Mouse (Mus musculus) spleen, adult 2 months (tissue): Measurements from ENCODE around the gene Ptp4a2.

Source experiments
- CTCF ChIP-seq: fragments of 200-500 bp; IDR thresholded peaks from 2 replicates; pipeline ENCODE4 v1.5.1; 2011; ENCODE audit warnings: mild to moderate bottlenecking, inconsistent platforms; ENCODE audit not compliant: insufficient read depth, insufficient read length, insufficient replicate concordance; ENCODE audit errors: extremely low read depth
- POLR2A ChIP-seq: fragments of 200-500 bp; IDR thresholded peaks from 2 replicates; pipeline ENCODE4 v1.6.1; 2011; ENCODE audit warnings: low read depth, low read length, inconsistent platforms

- TF ChIP-seq CTCF (no peak), POLR2A (no peak)
Observed at GRCm38 (mm10) chr4:129765351-129765750, 45.7 kb upstream of the Ptp4a2 start.
